Mouse (Mus musculus) thymus, postnatal 14 days (tissue): ENCODE results near the gene Rftn1.

Experiments used
- DNase-seq: peaks from one replicate; pipeline ENCODE4 v3.0.0; 2021

The Rftn1 gene

GRCm38 (mm10) chr17:50013848-50014247 lies 176.6 kb downstream of the Rftn1 start:
- no peak for DNase-seq

- DNase-seq, result no peak
Observed at GRCm38 (mm10) chr17:50010096-50010495, 180.4 kb downstream of the Rftn1 start.

- DNase-seq, result no peak
Observed at GRCm38 (mm10) chr17:50006721-50007351, 183.6 kb downstream of the Rftn1 start.

- DNase-seq, result no peak
Observed at GRCm38 (mm10) chr17:50006338-50006720, 184.1 kb downstream of the Rftn1 start.

- DNase-seq, result no peak
Observed at GRCm38 (mm10) chr17:50003156-50003555, 187.3 kb downstream of the Rftn1 start.

GRCm38 (mm10) chr17:50002171-50002570 lies 188.3 kb downstream of the Rftn1 start:
- no peak for DNase-seq

- DNase-seq, result no peak
Observed at GRCm38 (mm10) chr17:50001754-50002153, 188.7 kb downstream of the Rftn1 start.

GRCm38 (mm10) chr17:50000580-50000979 lies 189.9 kb downstream of the Rftn1 start:
- DNase-seq, result no peak

GRCm38 (mm10) chr17:49996626-49997152 lies 193.8 kb downstream of the Rftn1 start:
- no peak for DNase-seq

GRCm38 (mm10) chr17:49996097-49996496 lies 194.4 kb downstream of the Rftn1 start:
- no peak for DNase-seq

- DNase-seq, result no peak
Observed at GRCm38 (mm10) chr17:49995226-49995625, 195.2 kb downstream of the Rftn1 start.

- DNase-seq, result no peak
Observed at GRCm38 (mm10) chr17:49993631-49994030, 196.8 kb downstream of the Rftn1 start.

GRCm38 (mm10) chr17:49992625-49993603 lies 197.6 kb downstream of the Rftn1 start:
- no peak for DNase-seq

- no peak for DNase-seq
Observed at GRCm38 (mm10) chr17:49989583-49989982, 200.9 kb downstream of the Rftn1 start.

GRCm38 (mm10) chr17:49987095-49987494 lies 203.4 kb downstream of the Rftn1 start:
- no peak for DNase-seq

- DNase-seq, result no peak
Observed at GRCm38 (mm10) chr17:49983478-49983877, 207.0 kb downstream of the Rftn1 start.

- no peak for DNase-seq
Observed at GRCm38 (mm10) chr17:49982611-49983390, 207.7 kb downstream of the Rftn1 start.

- DNase-seq, result no peak
Observed at GRCm38 (mm10) chr17:49981591-49981990, 208.9 kb downstream of the Rftn1 start.

- DNase-seq, result no peak
Observed at GRCm38 (mm10) chr17:49979761-49980285, 210.7 kb downstream of the Rftn1 start.

GRCm38 (mm10) chr17:49977424-49977790 lies 213.1 kb downstream of the Rftn1 start:
- DNase-seq, result no peak

GRCm38 (mm10) chr17:49976678-49977423 lies 213.6 kb downstream of the Rftn1 start:
- DNase-seq, result no peak

- DNase-seq, result no peak
Observed at GRCm38 (mm10) chr17:49975481-49975880, 215.0 kb downstream of the Rftn1 start.
